Mouse (Mus musculus) c-Kit-positive CD71-negative TER-119-negative erythroid progenitor cells, embryonic 14.5 days (primary cell): ENCODE results near the gene Osbpl9.

Experiments
- DNase-seq: peaks from one replicate; pipeline ENCODE4 v3.0.0-alpha.2; 2013; ENCODE audit warnings: low read depth

The Osbpl9 gene

GRCm38 (mm10) chr4:109105254-109105653 is 96.8 kb downstream of the Osbpl9 start:
- no peak for DNase-seq

- no peak for DNase-seq
Observed at GRCm38 (mm10) chr4:109103145-109103883, 98.8 kb downstream of the Osbpl9 start.

GRCm38 (mm10) chr4:109102574-109102973 is 99.5 kb downstream of the Osbpl9 start:
- DNase-seq: no peak

- DNase-seq: no peak
Observed at GRCm38 (mm10) chr4:109098861-109099260, 103.2 kb downstream of the Osbpl9 start.

- DNase-seq: no peak
Observed at GRCm38 (mm10) chr4:109094269-109094668, 107.8 kb downstream of the Osbpl9 start.

GRCm38 (mm10) chr4:109092344-109092743 is 109.7 kb downstream of the Osbpl9 start:
- DNase-seq: no peak

GRCm38 (mm10) chr4:109091241-109091777 is 110.8 kb downstream of the Osbpl9 start:
- DNase-seq: no peak

- no peak for DNase-seq
Observed at GRCm38 (mm10) chr4:109089999-109090398, 112.1 kb downstream of the Osbpl9 start.

GRCm38 (mm10) chr4:109089171-109089570 is 112.9 kb downstream of the Osbpl9 start:
- DNase-seq: no peak

GRCm38 (mm10) chr4:109080118-109080517 is 122.0 kb downstream of the Osbpl9 start:
- DNase-seq: no peak

GRCm38 (mm10) chr4:109079676-109080075 is 122.4 kb downstream of the Osbpl9 start:
- no peak for DNase-seq

- DNase-seq: no peak
Observed at GRCm38 (mm10) chr4:109078941-109079340, 123.1 kb downstream of the Osbpl9 start.

GRCm38 (mm10) chr4:109073296-109073695 is 128.8 kb downstream of the Osbpl9 start:
- no peak for DNase-seq

- no peak for DNase-seq
Observed at GRCm38 (mm10) chr4:109072891-109073290, 129.2 kb downstream of the Osbpl9 start.

GRCm38 (mm10) chr4:109065714-109066113 is 136.4 kb downstream of the Osbpl9 start:
- no peak for DNase-seq

- DNase-seq: no peak
Observed at GRCm38 (mm10) chr4:109064941-109065340, 137.1 kb downstream of the Osbpl9 start.

GRCm38 (mm10) chr4:109059255-109059821 is 142.7 kb downstream of the Osbpl9 start:
- no peak for DNase-seq

GRCm38 (mm10) chr4:109057640-109058039 is 144.4 kb downstream of the Osbpl9 start:
- DNase-seq: no peak

GRCm38 (mm10) chr4:109056351-109056750 is 145.7 kb downstream of the Osbpl9 start:
- DNase-seq: no peak

- DNase-seq: no peak
Observed at GRCm38 (mm10) chr4:109054003-109054402, 148.1 kb downstream of the Osbpl9 start.

- DNase-seq: no peak
Observed at GRCm38 (mm10) chr4:109052282-109052681, 149.8 kb downstream of the Osbpl9 start.

- DNase-seq: no peak
Observed at GRCm38 (mm10) chr4:109048258-109048657, 153.8 kb downstream of the Osbpl9 start.

GRCm38 (mm10) chr4:109043756-109044155 is 158.3 kb downstream of the Osbpl9 start:
- DNase-seq: no peak
